Mouse (Mus musculus) forebrain, embryonic 13.5 days (tissue): ENCODE data around the gene Cmss1. TPM values are rescaled to one million over a fixed set of nuclear protein-coding genes. Genes with fewer than 3 reads are reported as not detected.

Experiments
- ATAC-seq: fragments of 200-750 bp; cut with Nextera tagmentation; 2 replicates; pipeline ENCODE4 v1.8.0; 2017
- H3K27ac ChIP-seq: fragments of 300-500 bp; sonication (generic); 2 replicates; pipeline ENCODE4 v1.5.1; 2015; ENCODE audit warnings: inconsistent platforms, mild to moderate bottlenecking, moderate library complexity
- H3K27me3 ChIP-seq: fragments of 300-500 bp; sonication (generic); 2 replicates; pipeline ENCODE4 v1.6.1; 2015; ENCODE audit warnings: mild to moderate bottlenecking, inconsistent platforms
- H3K36me3 ChIP-seq: fragments of 300-500 bp; sonication (generic); 2 replicates; pipeline ENCODE4 v1.6.1; 2015; ENCODE audit warnings: mild to moderate bottlenecking, inconsistent platforms; ENCODE audit not compliant: poor library complexity, severe bottlenecking
- H3K4me1 ChIP-seq: fragments of 300-500 bp; sonication (generic); 2 replicates; pipeline ENCODE4 v1.6.1; 2015; ENCODE audit warnings: inconsistent platforms
- H3K4me2 ChIP-seq: fragments of 300-500 bp; sonication (generic); 2 replicates; pipeline ENCODE4 v1.6.1; 2015; ENCODE audit warnings: inconsistent platforms, mild to moderate bottlenecking, moderate library complexity
- H3K4me3 ChIP-seq: fragments of 300-500 bp; sonication (generic); 2 replicates; pipeline ENCODE4 v1.5.1; 2015; ENCODE audit warnings: mild to moderate bottlenecking, inconsistent platforms
- H3K9ac ChIP-seq: fragments of 300-500 bp; sonication (generic); 2 replicates; pipeline ENCODE4 v1.6.1; 2015; ENCODE audit warnings: mild to moderate bottlenecking, inconsistent platforms
- H3K9me3 ChIP-seq: fragments of 300-500 bp; sonication (generic); replicated peaks from 2 replicates; pipeline ENCODE4 v1.6.1; 2016; ENCODE audit warnings: inconsistent platforms
- WGBS: fragments of 180-500 bp; shearing (Covaris S2); methylation state at CpG from one replicate; pipeline ENCODE4 v1.1.7; 2015; 5-methylcytosine and 5-hydroxymethylcytosine counted together
- polyA plus RNA-seq: library from polyadenylated mRNA; unstranded; fragments of >200 nt; fragmentation: Nextera tagmentation; extraction: Ambion mirVana; gene quantifications from 2 replicates; pipeline ENCODE4 v1.2.1, GENCODE M21; 2015

Cmss1 gene
- polyA plus RNA-seq, 1 experiment from 2014 or later = 45.2 TPM

DNA sequence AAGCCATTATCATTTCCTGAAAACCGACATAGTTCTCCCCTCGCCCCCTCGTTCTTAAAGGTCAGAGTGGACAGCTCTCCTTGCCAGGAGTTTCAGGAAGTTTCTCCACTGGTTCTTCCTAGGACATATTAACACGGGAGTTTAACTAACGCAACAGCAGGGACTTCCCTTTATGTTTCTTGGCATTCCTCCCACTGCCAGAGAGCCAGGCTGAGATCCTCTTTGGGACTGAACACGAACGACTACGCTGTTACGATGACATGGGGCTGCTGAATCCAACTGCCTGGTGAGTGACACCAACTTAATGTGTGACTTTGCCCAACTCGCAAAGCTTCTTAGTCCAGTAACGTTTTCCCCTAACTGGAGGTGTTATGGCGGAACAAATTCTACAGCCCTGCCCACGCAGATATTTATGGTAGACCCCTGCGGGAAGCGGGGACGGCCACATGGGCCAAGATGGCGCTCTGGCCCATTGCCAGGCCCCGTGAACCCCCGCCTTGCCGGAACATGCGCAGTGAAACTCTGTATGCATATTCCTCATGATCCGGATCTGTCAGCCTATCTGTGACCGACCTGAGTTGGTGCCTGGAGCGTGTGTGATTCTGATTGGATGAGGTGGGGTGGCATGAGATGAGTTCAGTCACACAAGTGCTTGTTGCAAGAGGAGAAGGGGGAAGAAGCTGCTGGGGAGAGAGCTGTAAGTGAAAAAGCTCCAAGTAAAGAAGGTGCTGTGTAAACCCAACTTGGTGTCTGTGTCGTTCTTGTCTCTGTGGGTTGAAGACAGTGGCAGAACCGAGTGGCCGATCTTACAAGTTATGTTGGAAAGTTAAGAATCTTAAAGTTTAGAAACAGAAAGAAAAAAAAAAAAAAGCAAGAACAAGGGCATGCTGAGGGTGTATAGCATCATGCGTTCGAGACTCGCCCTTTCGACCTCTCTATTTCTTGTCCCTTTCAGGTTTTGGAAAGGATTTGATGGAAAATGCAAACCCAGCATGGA, 326.1 kb downstream of the Cmss1 start:
- ATAC-seq = no peak
- Histone ChIP-seq H3K27ac (no peak overlapping the region), H3K4me2 (no peak overlapping the region), H3K27me3 (no peaks in the 10 kb centered on the region), H3K4me1 (no peaks in the 10 kb centered on the region), H3K9me3 (no peaks in the 10 kb centered on the region), H3K9ac (no peak overlapping the region), H3K4me3 (no peak overlapping the region), H3K36me3 (no peaks in the 10 kb centered on the region)
- WGBS = 89% methylated on average over 31 of the region's 31 CpGs

DNA sequence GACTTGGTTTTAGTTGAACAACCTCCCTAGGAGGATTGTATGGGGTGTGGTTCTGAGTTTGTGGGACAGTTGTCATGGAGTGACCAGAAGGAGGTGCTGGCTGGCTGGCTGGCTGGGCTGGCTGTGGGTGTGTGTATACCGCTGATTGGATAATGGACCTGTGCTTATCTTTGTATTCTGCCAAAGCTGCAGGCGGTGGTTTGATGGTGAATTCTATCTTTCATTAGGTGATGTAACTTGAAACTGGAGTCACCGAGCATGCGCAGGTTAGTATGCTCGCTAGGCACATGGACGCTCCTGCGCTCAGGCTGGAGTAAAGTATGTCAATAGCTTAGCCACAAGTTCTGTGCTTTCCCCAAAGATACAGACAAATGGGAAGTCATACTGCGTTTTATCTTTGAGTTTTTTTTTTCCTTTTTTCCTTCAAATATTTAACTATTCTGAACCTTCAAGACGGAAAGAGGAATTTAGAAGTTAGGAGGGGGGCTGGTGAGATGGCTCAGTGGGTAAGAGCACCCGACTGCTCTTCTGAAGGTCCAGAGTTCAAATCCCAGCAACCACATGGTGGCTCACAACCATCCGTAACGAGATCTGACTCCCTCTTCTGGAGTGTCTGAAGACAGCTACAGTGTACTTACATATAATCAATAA, 327.6 kb downstream of the Cmss1 start:
- 93% methylated on average over 12 of the region's 12 CpGs for WGBS
- Histone ChIP-seq H3K4me3 (no peak overlapping the region), H3K36me3 (no peaks in the 10 kb centered on the region), H3K27me3 (no peaks in the 10 kb centered on the region), H3K9ac (no peak overlapping the region), H3K27ac (no peak overlapping the region), H3K4me2 (no peak overlapping the region), H3K9me3 (no peaks in the 10 kb centered on the region), H3K4me1 (no peaks in the 10 kb centered on the region)
- no peak for ATAC-seq

DNA sequence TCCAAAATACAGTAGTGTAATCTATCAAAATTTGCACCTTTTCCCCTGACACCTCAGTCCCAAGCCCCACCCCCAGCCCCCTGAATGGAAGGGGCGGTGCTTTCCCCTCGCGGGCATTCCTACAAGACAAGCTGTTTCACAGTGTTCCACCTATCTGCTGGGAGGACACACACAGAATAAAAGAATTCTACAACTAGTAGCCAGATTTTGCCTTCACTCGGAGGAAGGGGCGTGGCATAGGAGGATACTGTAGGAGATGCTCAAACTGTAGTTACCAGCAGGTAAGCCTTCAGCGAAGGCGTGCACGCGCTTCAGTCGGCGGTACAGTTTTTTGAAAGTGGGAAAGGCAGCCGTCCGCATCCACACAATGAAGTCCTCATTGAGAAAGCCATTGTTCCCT, 336.9 kb downstream of the Cmss1 start:
- Histone ChIP-seq H3K4me1 (no peaks in the 10 kb centered on the region), H3K4me3 (no peak overlapping the region), H3K27ac (no peak overlapping the region), H3K4me2 (no peak overlapping the region), H3K27me3 (no peaks in the 10 kb centered on the region), H3K36me3 (no peaks in the 10 kb centered on the region), H3K9me3 (no peaks in the 10 kb centered on the region), H3K9ac (no peak overlapping the region)
- 91% methylated on average over 13 of the region's 13 CpGs for WGBS
- no peak for ATAC-seq

DNA sequence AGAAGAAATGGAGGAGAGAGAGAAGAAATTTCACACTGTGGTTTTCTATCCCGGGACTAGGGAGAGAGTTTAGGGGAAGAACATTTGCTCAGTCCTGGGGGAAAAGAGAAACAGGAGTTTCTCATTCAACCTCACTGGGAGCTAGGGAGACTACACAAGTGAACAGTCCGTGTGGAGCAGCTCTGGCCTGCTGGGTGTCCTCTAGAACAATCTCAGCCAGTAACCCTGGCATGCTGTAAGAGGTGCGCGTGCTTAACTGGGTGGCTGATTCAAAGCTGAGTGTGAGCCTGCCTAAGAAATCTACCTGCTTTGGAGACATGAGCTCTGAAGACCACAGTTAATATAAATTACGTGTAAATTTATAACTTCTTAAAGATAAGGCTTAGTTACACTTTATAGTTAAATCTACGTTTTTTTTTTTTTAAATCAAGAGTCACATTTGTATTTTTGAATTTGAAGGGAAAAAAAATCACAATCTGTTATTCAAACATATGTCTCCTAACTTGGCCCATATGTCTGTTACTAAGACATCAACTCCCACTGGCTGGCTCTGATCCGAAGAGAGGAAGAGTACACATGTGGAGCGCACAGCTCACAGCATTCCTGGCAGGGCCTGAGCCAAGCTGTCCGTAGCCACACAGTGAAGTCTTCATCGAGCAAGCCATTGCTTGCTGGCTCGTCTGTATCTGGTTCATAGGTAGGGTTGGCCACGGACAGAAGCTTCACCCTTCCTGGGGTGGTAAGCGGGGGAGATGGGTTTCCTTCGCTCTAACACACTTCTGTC, 338.4 kb downstream of the Cmss1 start:
- Histone ChIP-seq H3K9me3 (no peaks in the 10 kb centered on the region; the same call in 1 of the 2 replicates), H3K9ac (no peak overlapping the region), H3K27ac (no peak overlapping the region), H3K4me2 (no peak overlapping the region), H3K4me3 (no peak overlapping the region), H3K4me1 (no peaks in the 10 kb centered on the region), H3K27me3 (no peaks in the 10 kb centered on the region), H3K36me3 (no peaks in the 10 kb centered on the region)
- peak; percentile 61; the same call in 1 of the 2 replicates for ATAC-seq
- 87% methylated on average over 14 of the region's 14 CpGs for WGBS

DNA sequence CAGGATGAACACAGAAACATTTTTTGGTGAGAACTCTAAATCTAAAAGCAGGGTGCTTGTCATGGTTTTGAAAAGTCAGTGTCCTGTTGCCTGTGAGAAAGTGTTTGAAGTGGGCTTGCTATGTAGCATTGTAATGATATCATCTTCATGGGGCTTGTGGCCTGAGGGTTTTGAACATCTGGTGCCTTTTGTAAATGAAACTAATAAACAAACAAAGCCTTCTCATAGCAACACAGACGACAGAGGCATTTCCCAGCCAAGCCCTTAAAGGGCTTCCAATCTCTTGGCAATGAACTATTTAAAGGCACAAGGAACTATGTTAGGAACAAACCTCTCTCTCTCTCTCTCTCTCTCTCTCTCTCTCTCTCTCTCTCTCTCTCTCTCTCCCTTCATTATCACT, 339.6 kb downstream of the Cmss1 start:
- WGBS = 11% methylated on average over 1 of the region's 1 CpGs
- no peak overlapping the region for H3K27ac ChIP-seq
- no peak overlapping the region for H3K9ac ChIP-seq
- no peaks in the 10 kb centered on the region; the same call in 1 of the 2 replicates for H3K9me3 ChIP-seq
- ATAC-seq = no peak
- H3K27me3 ChIP-seq = no peaks in the 10 kb centered on the region
- no peaks in the 10 kb centered on the region for H3K36me3 ChIP-seq
- no peaks in the 10 kb centered on the region for H3K4me1 ChIP-seq
- H3K4me3 ChIP-seq = no peak overlapping the region
- H3K4me2 ChIP-seq = no peak overlapping the region

DNA sequence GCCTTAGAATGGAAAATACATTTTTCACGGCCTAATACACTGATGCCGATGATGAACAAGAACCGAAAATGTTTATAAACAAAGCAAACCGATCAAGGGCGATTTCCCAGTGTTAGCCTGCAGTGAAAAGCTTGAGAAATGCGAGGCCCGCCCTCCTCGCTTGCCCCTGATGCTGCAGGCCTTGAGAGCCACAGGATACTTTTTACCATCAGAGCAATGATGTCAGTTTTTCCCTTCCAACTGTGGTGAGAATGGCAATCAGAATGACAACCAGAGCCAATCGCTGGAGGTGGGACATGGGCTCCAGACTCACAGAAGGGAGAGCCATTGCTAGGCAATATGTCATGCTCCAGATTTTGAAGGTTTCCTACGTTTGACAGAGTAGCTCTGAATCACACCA, 346.5 kb downstream of the Cmss1 start:
- WGBS = 89% methylated on average over 10 of the region's 10 CpGs

DNA sequence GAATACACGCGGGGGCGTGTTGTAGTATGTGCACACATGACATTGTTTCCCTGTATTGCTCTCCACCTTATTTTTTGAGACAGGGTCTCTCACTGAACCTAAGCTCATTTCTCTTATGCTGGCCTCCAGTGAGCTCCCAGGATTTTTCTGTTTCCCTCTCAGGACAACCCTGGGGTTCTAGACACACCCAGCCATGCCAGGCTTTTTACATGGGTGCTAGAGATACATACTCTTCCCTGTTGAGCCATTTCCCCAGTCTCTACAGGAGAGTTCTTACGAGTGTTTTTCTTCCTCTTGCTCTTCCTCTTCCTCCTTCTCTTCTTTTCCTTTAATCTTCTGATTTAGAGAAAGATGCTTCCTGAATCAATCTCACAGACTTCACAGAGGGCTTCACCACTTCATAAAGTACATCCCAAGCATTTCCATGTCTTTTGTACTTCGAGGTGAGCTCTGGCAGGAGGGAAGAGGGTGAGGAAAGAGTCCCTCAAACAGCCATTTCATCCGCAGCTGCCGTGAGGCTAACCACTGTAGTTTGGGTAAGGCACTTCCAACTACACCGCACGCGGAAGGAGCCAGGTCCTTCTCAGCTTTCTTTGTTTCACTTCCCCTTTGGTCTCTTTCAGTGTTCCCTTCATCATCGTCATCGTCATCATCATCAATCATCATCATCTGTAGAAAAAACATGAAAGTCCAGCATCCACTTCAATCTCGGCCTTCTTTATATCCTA, 347.1 kb downstream of the Cmss1 start:
- Histone ChIP-seq H3K4me2 (no peak overlapping the region), H3K36me3 (no peaks in the 10 kb centered on the region), H3K27me3 (no peaks in the 10 kb centered on the region), H3K4me1 (no peaks in the 10 kb centered on the region), H3K9ac (no peak overlapping the region), H3K27ac (no peak overlapping the region), H3K4me3 (no peak overlapping the region), H3K9me3 (no peaks in the 10 kb centered on the region; the same call in 1 of the 2 replicates)
- no peak for ATAC-seq
- 93% methylated on average over 13 of the region's 13 CpGs for WGBS

More for the DNA sequence above, 346.5 kb downstream of the Cmss1 start:
- no peak for ATAC-seq
- no peaks in the 10 kb centered on the region for H3K36me3 ChIP-seq
- no peak overlapping the region for H3K4me2 ChIP-seq
- no peak overlapping the region for H3K9ac ChIP-seq
- no peak overlapping the region for H3K27ac ChIP-seq
- H3K9me3 ChIP-seq = no peaks in the 10 kb centered on the region; the same call in 1 of the 2 replicates
- H3K27me3 ChIP-seq = no peaks in the 10 kb centered on the region
- no peak overlapping the region for H3K4me3 ChIP-seq
- no peaks in the 10 kb centered on the region for H3K4me1 ChIP-seq

Other genes starting within 250 kb of the Cmss1 start
- 1.0 and 1.1 TPM in 2 replicates for gene Col8a1, start 147.9 kb upstream of the Cmss1 start, polyA plus RNA-seq